Mouse (Mus musculus) liver, embryonic 14.5 days (tissue): Measurements from ENCODE around the gene Sema6c. TPM values are rescaled to one million over a fixed set of nuclear protein-coding genes. Genes with fewer than 3 reads are reported as not detected.

Source experiments
- ATAC-seq: fragments of 200-750 bp; cut with Nextera tagmentation; 2 replicates; pipeline ENCODE4 v1.8.0; 2017; ENCODE audit warnings: moderate number of reproducible peaks, mild to moderate bottlenecking, moderate library complexity; ENCODE audit not compliant: insufficient read depth
- DNase-seq, 3 experiments: peaks; one replicate each; pipeline ENCODE4 v3.0.0-alpha.2; 2012 to 2013; ENCODE audit warnings: low read depth in 3 of 3, low spot score in 3 of 3
- H3K27ac ChIP-seq: fragments of 300-500 bp; sonication (generic); 2 replicates; pipeline ENCODE4 v1.5.1; 2014; ENCODE audit warnings: moderate library complexity, mild to moderate bottlenecking, control low read depth, inconsistent platforms
- H3K27me3 ChIP-seq: fragments of 300-500 bp; sonication (generic); 2 replicates; pipeline ENCODE4 v1.6.1; 2014; ENCODE audit warnings: mild to moderate bottlenecking, low read length, moderate library complexity; ENCODE audit not compliant: control insufficient read depth, insufficient read depth
- H3K36me3 ChIP-seq: fragments of 300-500 bp; sonication (generic); replicated peaks from 2 replicates; pipeline ENCODE4 v1.6.1; 2014; ENCODE audit warnings: low read depth; ENCODE audit not compliant: control insufficient read depth, insufficient read depth
- H3K4me1 ChIP-seq, 2 experiments: fragments of 200-500 bp in 1 of 2; fragments of 300-500 bp in 1 of 2; sonication (generic) in 1 of 2; replicated peaks; 2 replicates each; pipeline ENCODE4 v1.6.1; 2012 to 2014; ENCODE audit warnings: antibody characterized with exemption in 1 of 2, inconsistent platforms in 1 of 2, low read length in 1 of 2; ENCODE audit not compliant: control insufficient read depth in 2 of 2, insufficient read depth in 2 of 2
- H3K4me2 ChIP-seq: fragments of 300-500 bp; sonication (generic); 2 replicates; pipeline ENCODE4 v1.6.1; 2014; ENCODE audit warnings: low read depth, mild to moderate bottlenecking, control low read depth, moderate library complexity
- H3K4me3 ChIP-seq, 2 experiments: fragments of 200-500 bp in 1 of 2; fragments of 300-500 bp in 1 of 2; sonication (generic) in 1 of 2; 2 replicates each; pipeline ENCODE4 v1.5.1; 2012 to 2014; ENCODE audit warnings: low read depth in 2 of 2, low read length in 2 of 2, mild to moderate bottlenecking in 2 of 2, control low read depth in 1 of 2, inconsistent platforms in 1 of 2, moderate library complexity in 1 of 2; ENCODE audit not compliant: insufficient read depth in 1 of 2
- H3K9ac ChIP-seq: fragments of 300-500 bp; sonication (generic); replicated peaks from 2 replicates; pipeline ENCODE4 v1.6.1; 2014; ENCODE audit warnings: mild to moderate bottlenecking, control low read depth, moderate library complexity
- H3K9me3 ChIP-seq: fragments of 300-500 bp; sonication (generic); 2 replicates; pipeline ENCODE4 v1.6.1; 2016; ENCODE audit warnings: low read length, mixed read lengths; ENCODE audit not compliant: control insufficient read depth
- CTCF ChIP-seq: IDR thresholded peaks from 2 replicates; pipeline ENCODE4 v1.5.1; 2016; ENCODE audit warnings: antibody characterized with exemption, low read depth, control low read depth
- EP300 ChIP-seq: IDR thresholded peaks from 2 replicates; pipeline ENCODE4 v1.6.1; 2016; ENCODE audit warnings: antibody characterized with exemption, low read depth
- WGBS: fragments of 180-500 bp; shearing (Covaris S2); extraction: QIAGEN DNeasy Blood & Tissue Kit; methylation state at CpG from one replicate; pipeline ENCODE4 v1.1.7; 2014; ENCODE audit not compliant: insufficient replicate concordance; 5-methylcytosine and 5-hydroxymethylcytosine counted together
- polyA plus RNA-seq, 2 experiments: library from polyadenylated mRNA; depleted of rRNA in 1 of 2; stranded (reverse) in 1 of 2; unstranded in 1 of 2; fragments of >200 nt; fragmentation: Nextera tagmentation in 1 of 2; extraction: Ambion mirVana in 1 of 2; gene quantifications; 2 replicates each; pipeline versions ENCODE4 v1.2.1 to v1.2.3; 2012 to 2014

Gene Sema6c
- polyA plus RNA-seq, 2 experiments, result 0.29 to 0.69 TPM

DNA sequence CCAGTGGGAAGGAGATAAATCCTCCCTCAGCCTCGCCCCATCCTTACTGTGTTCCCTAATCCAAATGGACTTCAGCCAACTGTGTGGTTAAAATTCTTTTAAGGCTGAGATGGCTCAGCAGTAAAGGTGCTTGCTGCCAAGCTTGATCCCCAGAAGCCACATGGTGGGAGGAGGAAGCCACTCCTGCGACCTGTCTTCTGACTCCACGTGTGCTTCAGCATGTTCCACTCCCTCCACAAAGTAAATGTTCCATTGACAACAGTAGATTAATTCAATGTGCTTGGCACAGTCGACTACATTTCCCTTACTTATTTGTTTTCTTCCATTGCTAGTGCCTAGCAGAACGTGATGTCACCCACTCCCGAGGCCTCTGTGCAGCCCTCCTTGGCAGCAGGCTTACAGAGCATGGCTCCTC, 34.5 kb downstream of the Sema6c start:
- Histone ChIP-seq H3K9me3 (no peaks in the 10 kb centered on the region), H3K4me2 (no peak overlapping the region), H3K4me1 (no peaks in the 10 kb centered on the region), H3K27ac (no peak overlapping the region), H3K4me3 (no peak overlapping the region), H3K9ac (no peak overlapping the region), H3K27me3 (no peaks in the 10 kb centered on the region), H3K36me3 (peaks cover 67% of the 10 kb centered on the region)
- 84% methylated on average over 6 of the region's 6 CpGs for WGBS
- no peak for TF ChIP-seq EP300
- no peak for TF ChIP-seq CTCF
- DNase-seq (no peak), ATAC-seq (no peak)

DNA sequence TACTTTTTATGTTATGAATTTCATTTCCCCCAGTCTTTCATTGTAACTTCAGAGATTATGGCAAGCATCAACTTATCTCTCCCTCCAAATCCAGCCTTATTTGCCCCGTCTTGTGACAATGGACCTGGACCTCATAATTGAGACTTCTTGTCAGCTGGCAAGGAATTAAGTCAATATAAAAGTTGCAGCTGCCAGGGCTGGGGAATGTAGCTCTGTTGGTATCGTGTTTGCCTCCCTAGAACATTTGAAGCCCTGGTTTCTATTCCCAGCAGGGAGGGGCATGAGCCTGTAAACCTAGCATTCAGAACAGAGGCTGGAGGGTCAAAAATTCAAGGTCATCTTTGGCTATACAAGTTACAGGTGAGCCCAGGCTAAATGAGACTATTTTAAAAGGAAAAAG, 35.5 kb downstream of the Sema6c start:
- no peaks in the 10 kb centered on the region for H3K9me3 ChIP-seq
- no peaks in the 10 kb centered on the region for H3K27me3 ChIP-seq
- ATAC-seq, result no peak
- no peak for TF ChIP-seq CTCF
- TF ChIP-seq EP300, result no peak
- no peak overlapping the region for H3K9ac ChIP-seq
- H3K4me2 ChIP-seq, result no peak overlapping the region
- 71% methylated on average over 2 of the region's 2 CpGs for WGBS
- DNase-seq, result no peak
- no peak overlapping the region for H3K4me3 ChIP-seq
- H3K36me3 ChIP-seq, result peaks cover 68% of the 10 kb centered on the region
- no peak overlapping the region for H3K27ac ChIP-seq
- no peaks in the 10 kb centered on the region for H3K4me1 ChIP-seq

DNA sequence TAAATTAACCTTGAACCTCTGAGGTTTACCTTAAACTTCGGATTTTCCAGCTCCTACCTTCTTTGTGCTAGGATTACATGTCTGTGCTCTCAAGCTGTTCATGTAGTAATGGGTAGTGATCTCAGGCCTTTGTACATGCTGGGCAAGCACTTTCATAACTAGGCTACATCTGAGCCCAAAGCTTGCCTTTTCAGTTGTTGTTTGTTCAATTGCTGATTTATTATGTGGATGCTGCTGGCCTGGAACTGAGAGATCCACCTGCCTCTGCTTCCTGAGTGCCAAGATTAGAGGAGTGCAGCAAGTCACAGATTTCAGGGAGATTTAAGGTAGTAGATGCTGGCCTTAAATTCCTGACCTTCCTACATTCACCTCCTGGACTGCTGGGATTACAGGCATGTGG, 38.8 kb downstream of the Sema6c start:
- DNase-seq (no peak), ATAC-seq (no peak)
- Histone ChIP-seq H3K4me2 (no peak overlapping the region), H3K36me3 (peaks cover 89% of the 10 kb centered on the region), H3K9me3 (no peaks in the 10 kb centered on the region), H3K27ac (no peak overlapping the region), H3K4me1 (no peaks in the 10 kb centered on the region), H3K4me3 (no peak overlapping the region), H3K27me3 (no peaks in the 10 kb centered on the region), H3K9ac (no peak overlapping the region)
- 65% methylated on average over 1 of the region's 1 CpGs for WGBS
- no peak for TF ChIP-seq CTCF
- no peak for TF ChIP-seq EP300

DNA sequence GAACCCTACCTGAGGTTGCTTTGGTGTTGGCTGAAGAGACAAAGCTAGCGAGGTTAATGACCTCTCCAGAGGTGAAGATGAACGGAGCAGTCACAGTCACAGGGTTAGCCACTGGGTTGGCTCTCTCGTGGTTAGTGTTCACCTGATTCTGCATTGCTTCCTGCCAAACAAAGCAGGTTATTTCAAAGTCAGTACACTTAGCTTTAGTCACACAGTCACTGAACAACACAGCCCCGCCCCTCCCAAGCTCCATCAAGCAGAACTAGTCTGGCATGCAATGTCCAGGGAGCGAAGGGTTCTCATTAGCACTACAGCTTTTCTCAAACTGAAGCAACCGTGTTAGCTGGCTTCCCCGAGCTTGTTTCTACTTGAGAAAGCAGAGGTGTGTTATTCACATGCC, 39.9 kb downstream of the Sema6c start:
- TF ChIP-seq CTCF (no peak), EP300 (no peak)
- 78% methylated on average over 7 of the region's 7 CpGs for WGBS
- H3K4me1 ChIP-seq, result no peaks in the 10 kb centered on the region
- no peak for DNase-seq
- H3K27ac ChIP-seq, result no peak overlapping the region
- peaks cover 91% of the 10 kb centered on the region for H3K36me3 ChIP-seq
- no peak overlapping the region for H3K9ac ChIP-seq
- H3K4me3 ChIP-seq, result no peak overlapping the region
- no peak for ATAC-seq
- H3K9me3 ChIP-seq, result no peaks in the 10 kb centered on the region
- H3K27me3 ChIP-seq, result no peaks in the 10 kb centered on the region
- H3K4me2 ChIP-seq, result no peak overlapping the region

DNA sequence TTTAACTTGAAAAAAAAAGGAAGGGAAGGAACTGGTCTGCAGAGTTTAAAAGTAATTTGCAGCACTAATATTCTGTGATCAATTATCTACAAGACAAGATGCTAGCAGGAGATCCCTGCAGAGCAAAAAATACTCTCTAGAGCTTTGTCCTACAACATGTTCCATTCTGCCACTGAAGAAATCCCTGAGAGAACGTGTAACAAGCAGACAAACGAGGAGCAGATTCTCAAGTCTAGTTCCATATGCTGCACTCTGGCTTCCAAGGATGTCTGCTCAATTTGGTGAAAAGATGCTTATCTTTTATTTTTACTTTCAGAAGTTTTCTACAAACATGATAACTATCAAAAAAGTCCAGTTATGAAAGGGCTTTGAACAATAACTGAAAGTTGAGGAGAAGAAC, 40.3 kb downstream of the Sema6c start:
- H3K4me2 ChIP-seq, result no peak overlapping the region
- H3K4me3 ChIP-seq, result no peak overlapping the region
- ATAC-seq (no peak), DNase-seq (no peak)
- no peaks in the 10 kb centered on the region for H3K4me1 ChIP-seq
- H3K9ac ChIP-seq, result no peak overlapping the region
- peaks cover 91% of the 10 kb centered on the region for H3K36me3 ChIP-seq
- no peaks in the 10 kb centered on the region for H3K27me3 ChIP-seq
- 76% methylated on average over 2 of the region's 2 CpGs for WGBS
- H3K9me3 ChIP-seq, result no peaks in the 10 kb centered on the region
- TF ChIP-seq EP300 (no peak), CTCF (no peak)
- H3K27ac ChIP-seq, result no peak overlapping the region

DNA sequence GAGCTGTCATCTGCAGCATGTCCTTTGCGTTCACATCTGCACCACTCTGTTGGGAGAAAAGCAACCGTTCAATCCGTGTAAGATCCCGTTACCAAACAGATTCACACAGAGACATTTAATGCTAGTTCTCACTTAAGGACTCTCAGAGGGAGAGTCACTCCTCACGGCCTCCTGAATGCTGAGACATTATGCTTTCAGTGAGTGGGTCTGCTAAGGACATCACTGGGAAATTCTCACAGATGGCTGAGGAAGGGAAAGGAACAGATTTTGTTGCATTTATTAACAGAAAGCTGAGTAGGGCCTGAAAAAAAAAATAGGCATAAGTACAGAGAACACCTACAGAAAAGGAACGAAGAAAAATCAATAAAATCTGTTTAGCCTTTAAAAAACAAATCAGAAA, 43.6 kb downstream of the Sema6c start:
- H3K4me2 ChIP-seq, result no peak overlapping the region
- no peak overlapping the region for H3K27ac ChIP-seq
- no peaks in the 10 kb centered on the region for H3K9me3 ChIP-seq
- peaks cover 90% of the 10 kb centered on the region for H3K36me3 ChIP-seq
- no peak for ATAC-seq
- H3K4me3 ChIP-seq, result no peak overlapping the region
- H3K4me1 ChIP-seq, result no peaks in the 10 kb centered on the region
- no peaks in the 10 kb centered on the region for H3K27me3 ChIP-seq
- WGBS, result 92% methylated on average over 6 of the region's 6 CpGs
- TF ChIP-seq EP300 (no peak), CTCF (no peak)
- DNase-seq, result no peak
- no peak overlapping the region for H3K9ac ChIP-seq
